9 mouse cellular contexts compared by ENCODE assay signal in the genomic region with DNA sequence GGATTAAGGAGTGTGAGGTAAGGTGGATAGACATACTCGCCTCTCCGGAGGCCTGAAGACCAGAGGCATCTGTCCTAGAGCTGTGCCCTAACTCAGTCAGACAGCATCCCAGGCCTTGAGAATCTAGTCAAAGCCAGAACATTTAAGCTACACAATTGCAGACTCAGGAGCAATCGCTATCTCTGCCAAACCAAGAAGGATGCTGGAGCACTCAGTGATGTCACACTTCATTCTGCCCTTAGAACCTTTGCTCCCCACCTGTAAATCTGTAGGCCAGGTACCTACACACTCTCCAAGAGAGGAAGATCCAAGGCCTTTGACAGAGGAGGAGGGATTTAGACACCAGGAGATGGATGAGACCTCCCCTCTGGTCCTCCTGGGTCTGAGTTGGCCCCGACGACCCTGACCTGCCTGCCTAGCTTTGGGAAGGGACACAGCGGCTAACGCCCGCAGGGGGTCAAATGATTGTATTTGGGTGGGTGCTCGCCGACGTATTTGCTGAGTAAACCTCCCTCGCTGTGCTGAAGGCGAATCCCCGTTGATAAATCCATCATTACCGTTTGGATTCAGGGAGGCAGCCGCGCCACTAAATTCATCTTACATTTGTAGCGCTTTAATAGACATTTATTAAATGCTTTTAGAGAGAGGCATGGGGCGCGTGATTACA. TPM values are rescaled to one million over a fixed set of nuclear protein-coding genes. Genes with fewer than 3 reads are reported as not detected.
DNase-seq lines count a peak whose midpoint lies in the region; ATAC-seq lines count a peak whose summit lies in the region.
"Had no signal": no experiment of that assay in that cellular context is flagged by ENCODE, and none has a peak within 500 bp of the region (broad histone marks: within the 10 kb centered on the region; RNA-seq: fewer than 3 reads in every experiment).

No protein-coding gene starts in this region.

- H3K27ac ChIP-seq in embryonic facial prominence, embryonic 10.5 days (replicated peaks): peak overlapping the region; percentile 99
- peak overlapping the region; percentile 98 for H3K27ac ChIP-seq in hindbrain, embryonic 12.5 days
- H3K27ac ChIP-seq in midbrain, embryonic 11.5 days (ENCODE audit: low read depth, low read length): peak overlapping the region; percentile 98

- peak overlapping the region; percentile 80 for H3K4me2 ChIP-seq in hindbrain, embryonic 12.5 days (replicated peaks)
- H3K4me2 ChIP-seq in midbrain, embryonic 11.5 days: peak overlapping the region; percentile 77

- 10% methylated on average over 20 of the region's 20 CpGs for WGBS in embryonic facial prominence, embryonic 10.5 days
- WGBS in hindbrain, embryonic 12.5 days: 6% methylated on average over 20 of the region's 20 CpGs
- WGBS in midbrain, embryonic 11.5 days: 4% methylated on average over 20 of the region's 20 CpGs

- peak overlapping the region; percentile 95 for H3K4me3 ChIP-seq in embryonic facial prominence, embryonic 10.5 days
- peak overlapping the region; percentile 29; the same call in 1 of the 2 replicates for H3K4me3 ChIP-seq in hindbrain, embryonic 12.5 days
- peak overlapping the region; percentile 64 for H3K4me3 ChIP-seq in midbrain, embryonic 11.5 days (ENCODE audit: low read depth, low read length)

- DNase-seq in heart, adult 11 months: peak; percentile 89
- DNase-seq in heart, postnatal 14 days: no peak
- peak; percentile 46 for DNase-seq in embryonic facial prominence, embryonic 10.5 days (ENCODE audit: low spot score)
- DNase-seq in midbrain, embryonic 11.5 days (ENCODE audit: low spot score, missing footprints): no peak
- no peak for DNase-seq in layer of hippocampus, adult 9-10 months (ENCODE audit: low spot score)
- DNase-seq in adipocyte (ENCODE audit: low spot score): no peak
- DNase-seq: cerebellum, adult 9-11 months had no signal

- H3K9me3 ChIP-seq in embryonic facial prominence, embryonic 10.5 days: no peaks in the 10 kb centered on the region
- H3K9me3 ChIP-seq in hindbrain, embryonic 12.5 days (replicated peaks): no peaks in the 10 kb centered on the region
- H3K9me3 ChIP-seq in midbrain, embryonic 11.5 days (ENCODE audit: control insufficient read depth, low read length): no peaks in the 10 kb centered on the region

- intact Hi-C loops in heart, postnatal 14 days (cut with DNase I): loop anchor here (2.0 to 5.0 kb wide), 3 partner anchors 16 to 1066 kb away; no protein-coding TSS in a partner anchor

- H3K4me1 ChIP-seq in embryonic facial prominence, embryonic 10.5 days: peaks cover 89% of the 10 kb centered on the region
- H3K4me1 ChIP-seq in hindbrain, embryonic 12.5 days: peaks cover 75% of the 10 kb centered on the region
- H3K4me1 ChIP-seq in midbrain, embryonic 11.5 days (ENCODE audit: control insufficient read depth, insufficient read depth, low read length): peaks cover 50% of the 10 kb centered on the region

- ATAC-seq in hindbrain, embryonic 12.5 days (ENCODE audit: low FRiP score): 0 out of 2 replicates have a peak, but pooled peaks have one; percentile 7
- ATAC-seq in midbrain, embryonic 11.5 days (ENCODE audit: low FRiP score): no peak
- no peak for ATAC-seq in erythroblast, adult 5-6 weeks (replicated peaks; ENCODE audit: low FRiP score, poor library complexity, severe bottlenecking)

- H3K36me3 ChIP-seq in embryonic facial prominence, embryonic 10.5 days (replicated peaks): peaks cover 23% of the 10 kb centered on the region
- no peaks in the 10 kb centered on the region for H3K36me3 ChIP-seq in hindbrain, embryonic 12.5 days
- no peaks in the 10 kb centered on the region for H3K36me3 ChIP-seq in midbrain, embryonic 11.5 days (ENCODE audit: control insufficient read depth, insufficient read depth, low read length)

- peak overlapping the region; percentile 92 for H3K9ac ChIP-seq in hindbrain, embryonic 12.5 days
- peak overlapping the region; percentile 87 for H3K9ac ChIP-seq in midbrain, embryonic 11.5 days (ENCODE audit: low read length)

- H3K27me3 ChIP-seq in embryonic facial prominence, embryonic 10.5 days (replicated peaks; ENCODE audit: low read depth, poor library complexity, severe bottlenecking): peaks cover 65% of the 10 kb centered on the region
- peaks cover 32% of the 10 kb centered on the region for H3K27me3 ChIP-seq in hindbrain, embryonic 12.5 days
- peaks cover 59% of the 10 kb centered on the region for H3K27me3 ChIP-seq in midbrain, embryonic 11.5 days (ENCODE audit: control insufficient read depth, insufficient read depth, low read length)

RNA-seq across cellular contexts. Expression of a gene that starts 19.5 kb away (rescaled TPM):
- total RNA-seq in heart, postnatal 14 days (2021): 10 to 100 TPM; 24.8 to 26.9 TPM
- polyA plus RNA-seq in embryonic facial prominence, embryonic 10.5 days (2016; fragmentation: Nextera tagmentation; extraction: Ambion mirVana): 89.7 and 99.8 TPM in 2 replicates
- 133 and 146 TPM in 2 replicates for polyA plus RNA-seq in hindbrain, embryonic 12.5 days (2016; fragmentation: Nextera tagmentation; extraction: Ambion mirVana)
- polyA plus RNA-seq in midbrain, embryonic 11.5 days (2014; fragmentation: Nextera tagmentation; extraction: Ambion mirVana): 114 and 122 TPM in 2 replicates
- not detected in 2 replicates for total RNA-seq in erythroblast, adult 5-6 weeks (2015; ENCODE audit: low replicate concordance)
- not detected in 2 replicates for total RNA-seq in erythroblast, adult 5-6 weeks (2017; ENCODE audit: low replicate concordance)

Comparison
In these comparisons a context has a peak if more than half of its experiments do, and no peak if none do; other contexts are left out.
1. DNase-seq: peak in heart, adult 11 months (single experiment) and embryonic facial prominence, embryonic 10.5 days (single experiment); none in heart, postnatal 14 days (0 of 2), midbrain, embryonic 11.5 days (single experiment), layer of hippocampus, adult 9-10 months (single experiment) and adipocyte (single experiment).
2. H3K4me3 ChIP-seq: peak in every context shown above with its lines; median percentile 95 in embryonic facial prominence, embryonic 10.5 days; 64 in midbrain, embryonic 11.5 days; 29 in hindbrain, embryonic 12.5 days.
3. Peak in every context shown above with its lines, with median percentiles within 50 percentile points of each other: H3K27ac ChIP-seq.